Mouse (Mus musculus): Measurements from ENCODE around the gene Irak2.

DNA sequence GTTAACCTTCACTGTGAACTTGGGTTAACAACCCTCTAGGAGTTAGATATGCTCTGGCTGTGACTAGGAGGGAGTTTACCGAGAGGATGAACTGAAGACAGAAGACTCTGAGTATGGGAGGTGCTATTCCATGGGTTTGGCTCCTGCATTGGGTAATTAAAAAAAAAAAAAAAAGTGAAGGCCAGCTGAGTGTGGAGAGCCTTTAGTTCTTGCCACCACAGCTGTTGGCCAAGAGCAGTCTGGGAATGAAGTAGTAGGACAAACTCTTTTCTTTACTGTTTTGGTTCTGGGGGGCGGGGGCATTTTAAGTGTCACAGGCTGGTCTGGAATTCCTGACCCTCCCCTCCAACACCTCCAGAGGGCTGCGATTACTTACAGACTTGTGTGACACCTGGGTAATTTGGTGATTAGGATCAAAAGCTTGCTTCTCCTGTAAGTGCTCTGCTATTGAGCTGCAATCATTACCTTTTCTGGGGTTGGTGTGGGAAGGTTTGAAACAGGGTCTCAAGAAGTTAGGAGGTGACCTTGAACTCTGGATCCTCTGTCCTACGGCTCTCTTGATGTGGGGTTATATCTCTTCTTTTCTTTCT is 57.6 kb downstream of the Irak2 start:
- TF ChIP-seq GATA1 (IDR thresholded peaks at IDR 0.05; ENCODE audit: borderline replicate concordance, low read length) (no peak), FLI1 (IDR thresholded peaks at IDR 0.05; ENCODE audit: low read length) (no peak)

Measured in megakaryocyte, embryonic 14.5 days (primary cell).